Mouse (Mus musculus): ENCODE data around the gene Mtm1.

GRCm38 (mm10) chrX:71218853-71219252, 8.3 kb downstream of the Mtm1 start:
- TF ChIP-seq CTCF (conservative IDR thresholded peaks at IDR 0.05; ENCODE audit: insufficient read depth, insufficient read length, low read depth, low read length) (no peak), POLR2A (IDR thresholded peaks at IDR 0.05; ENCODE audit: low read depth, low read length) (no peak)
